Mouse (Mus musculus): ENCODE data around the gene Fryl. TPM values are rescaled to one million over a fixed set of nuclear protein-coding genes. Genes with fewer than 3 reads are reported as not detected.

The Fryl gene
- total RNA-seq, 2 experiments from 2014 or later = 38.4 to 49.1 TPM

DNA sequence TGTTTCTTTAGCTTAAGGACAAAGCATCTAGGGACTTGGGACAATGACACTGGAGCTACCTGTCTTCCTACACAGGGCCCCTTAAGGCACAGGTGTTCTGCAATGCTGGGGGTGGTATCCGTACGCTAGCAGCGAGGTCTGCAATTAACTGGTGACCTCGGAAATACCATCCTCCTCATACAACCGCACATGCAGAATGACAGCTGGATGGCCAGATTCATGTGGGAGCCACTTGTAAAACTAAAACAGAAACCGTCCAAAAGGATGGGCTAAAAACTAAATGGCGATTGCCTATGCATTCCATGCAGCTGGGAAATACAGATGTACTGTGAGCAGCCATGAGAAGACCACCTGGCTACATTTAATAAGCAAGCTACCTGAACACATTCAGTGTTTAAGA is 34.6 kb downstream of the Fryl start:
- DNase-seq = no peak

DNA sequence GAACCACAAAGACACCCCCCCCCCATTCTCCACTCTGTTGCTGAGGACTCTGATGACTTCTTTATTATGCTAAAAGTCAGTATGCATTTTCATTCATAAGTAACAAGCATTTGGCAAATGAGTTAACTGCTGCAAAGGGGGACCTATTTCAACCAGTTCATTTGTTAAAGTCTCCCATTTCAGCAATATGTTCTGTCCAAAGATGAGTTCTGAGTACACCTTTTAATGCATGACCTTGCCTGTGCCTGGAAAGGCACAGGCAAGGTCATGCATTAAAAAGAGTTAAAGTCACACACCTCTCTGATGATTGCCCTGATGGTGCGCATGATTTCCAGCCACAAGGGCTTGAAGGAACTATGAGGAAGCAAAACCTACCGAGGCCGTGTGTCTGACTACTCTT is 36.7 kb downstream of the Fryl start:
- no peak for DNase-seq

DNA sequence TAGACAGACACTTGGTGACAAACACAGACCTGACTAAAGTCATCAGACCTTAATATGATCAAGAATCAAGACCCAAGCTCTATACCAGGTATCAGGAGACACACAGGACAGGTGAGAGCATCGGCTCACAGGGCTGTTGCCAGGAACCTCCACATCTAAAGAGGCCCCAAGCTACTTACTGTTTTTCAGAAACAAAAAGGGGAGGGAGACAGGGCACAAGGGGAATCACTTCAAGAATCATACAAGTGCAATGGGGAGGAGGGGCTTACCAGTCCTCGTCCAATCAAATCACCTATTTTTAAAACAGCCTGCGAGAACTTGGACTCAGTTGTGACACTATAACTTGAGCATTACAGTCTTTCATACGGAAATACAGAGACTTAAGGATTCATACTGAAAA is 38.4 kb downstream of the Fryl start:
- DNase-seq = no peak

DNA sequence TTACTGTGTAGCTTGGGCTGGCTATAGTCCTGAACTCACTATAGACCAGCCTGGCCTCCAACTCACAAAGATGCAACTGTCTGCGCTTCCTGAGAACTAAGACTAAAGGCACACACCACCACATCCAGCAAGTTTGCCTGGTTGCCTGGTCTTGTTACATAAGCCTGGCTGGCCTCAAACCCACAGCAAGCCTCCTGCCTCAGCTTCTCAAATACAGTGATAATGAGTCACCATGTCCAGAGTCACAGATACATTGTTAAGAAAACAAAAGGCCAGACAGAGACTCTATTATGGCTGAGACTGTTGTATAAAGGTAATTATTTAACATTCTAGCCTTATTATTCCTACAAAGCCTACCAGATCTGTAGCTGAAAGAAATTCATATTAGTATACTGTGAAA is 39.3 kb downstream of the Fryl start:
- DNase-seq = no peak

DNA sequence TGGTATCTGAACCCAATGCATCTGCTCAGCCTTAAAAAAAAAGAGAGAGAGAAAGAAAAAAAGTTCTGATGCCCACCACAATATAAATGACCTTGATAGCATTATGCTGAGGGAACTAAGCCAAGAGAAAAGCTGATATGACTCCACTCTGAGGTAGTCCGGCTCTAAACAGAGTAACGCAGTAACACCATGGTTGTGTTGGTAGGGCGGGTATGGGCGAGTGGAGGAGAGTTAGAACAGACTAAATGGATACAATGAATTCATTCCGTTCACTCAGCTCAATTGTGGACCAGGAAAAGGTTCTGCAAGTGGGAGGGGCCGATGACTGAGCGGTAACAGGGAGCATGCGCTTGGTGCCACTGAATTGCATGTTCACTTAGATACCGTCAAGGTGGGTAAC is 40.4 kb downstream of the Fryl start:
- DNase-seq = no peak

DNA sequence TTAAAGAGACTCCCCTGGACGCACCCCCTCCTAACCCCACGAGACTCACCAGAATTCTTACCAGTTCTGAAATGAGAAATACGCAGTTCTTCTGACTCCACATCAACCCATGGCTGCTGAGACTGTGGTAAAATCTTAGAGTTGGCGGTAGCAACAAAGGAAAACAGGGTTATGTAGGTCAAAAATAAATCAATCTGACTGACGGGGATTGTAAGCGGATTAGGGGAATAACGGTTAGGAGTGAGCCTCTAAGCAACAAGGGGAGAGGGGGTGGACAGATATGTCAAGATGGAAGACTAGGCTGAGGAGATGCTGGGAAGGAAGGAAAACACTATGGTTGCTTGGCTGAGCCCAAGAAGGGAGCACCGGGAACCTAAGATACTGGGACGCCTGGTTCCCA is 44.0 kb downstream of the Fryl start:
- DNase-seq = no peak

DNA sequence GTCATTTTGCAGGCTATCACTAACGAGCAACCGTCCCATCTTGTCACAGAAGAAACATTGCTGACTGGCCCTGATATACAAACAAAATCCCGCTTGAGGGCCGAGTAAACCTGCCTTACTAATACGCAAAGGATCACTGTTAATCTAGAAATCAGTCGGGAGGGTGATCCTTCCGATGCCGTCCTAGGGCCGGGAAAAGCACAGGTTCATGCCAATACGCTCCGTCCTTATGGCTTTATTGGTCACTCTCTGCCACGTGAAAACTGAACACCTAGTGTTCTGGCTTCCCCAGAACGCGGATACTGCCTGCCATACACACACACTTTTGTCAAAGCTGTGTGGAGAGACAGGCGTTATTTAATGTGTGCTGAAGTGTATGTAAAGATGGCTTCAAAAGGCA is 44.5 kb downstream of the Fryl start:
- DNase-seq = no peak

DNA sequence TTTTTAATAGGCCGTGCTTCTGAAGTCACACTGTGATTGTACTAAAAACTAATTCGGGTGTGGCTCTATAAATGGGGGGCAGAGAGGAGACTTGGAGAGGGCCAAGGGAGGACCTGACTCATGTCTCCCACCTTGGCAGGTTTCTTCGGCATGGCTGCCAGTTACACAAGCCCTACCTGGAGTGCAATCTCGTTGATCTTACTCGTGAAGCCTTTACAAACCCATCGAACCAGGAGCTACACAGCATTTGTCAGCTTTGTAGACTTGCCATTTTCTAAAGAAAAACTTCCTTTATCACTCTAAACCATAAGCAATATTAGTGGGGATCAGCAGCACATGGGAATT is 45.5 kb downstream of the Fryl start:
- DNase-seq = no peak

DNA sequence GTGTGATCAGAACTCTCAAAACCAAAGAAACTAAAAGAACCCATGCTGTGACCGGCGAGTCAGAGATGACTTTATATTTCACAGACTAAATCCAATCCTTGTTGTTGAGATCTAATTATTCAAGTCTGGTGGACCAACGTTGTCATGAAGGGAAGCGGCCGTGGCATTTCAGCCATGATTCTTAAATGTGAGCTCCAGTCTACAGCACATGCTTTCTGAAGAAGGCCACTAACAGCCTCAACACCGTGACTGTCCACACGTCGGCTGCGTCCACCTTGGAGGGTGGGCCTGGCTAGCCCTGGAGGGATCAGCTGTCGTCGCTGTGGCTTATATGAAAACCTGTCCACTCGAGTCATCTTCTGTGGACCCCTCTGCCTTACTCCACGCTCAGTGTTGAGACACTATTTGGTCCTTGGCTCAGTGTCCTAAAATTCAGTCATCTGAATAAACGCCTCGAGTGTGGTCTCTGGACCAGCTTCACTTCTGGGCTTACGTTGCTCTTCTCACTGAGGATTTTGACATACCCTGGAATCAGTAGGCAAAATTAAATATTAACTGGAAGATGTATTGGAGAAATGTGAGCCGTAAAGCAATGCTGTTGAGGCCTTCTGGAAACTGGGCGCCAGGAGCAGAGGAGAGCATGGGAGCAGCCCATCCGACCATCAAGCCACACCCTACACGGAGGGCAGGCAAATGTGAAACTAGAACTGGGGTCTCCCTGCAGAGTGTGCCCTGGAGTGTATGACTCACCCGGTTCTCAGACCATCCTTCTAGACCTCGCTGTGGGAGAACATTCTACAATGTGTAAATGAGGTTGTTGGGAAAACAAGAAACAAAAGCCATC is 46.1 kb downstream of the Fryl start:
- DNase-seq = no peak

DNA sequence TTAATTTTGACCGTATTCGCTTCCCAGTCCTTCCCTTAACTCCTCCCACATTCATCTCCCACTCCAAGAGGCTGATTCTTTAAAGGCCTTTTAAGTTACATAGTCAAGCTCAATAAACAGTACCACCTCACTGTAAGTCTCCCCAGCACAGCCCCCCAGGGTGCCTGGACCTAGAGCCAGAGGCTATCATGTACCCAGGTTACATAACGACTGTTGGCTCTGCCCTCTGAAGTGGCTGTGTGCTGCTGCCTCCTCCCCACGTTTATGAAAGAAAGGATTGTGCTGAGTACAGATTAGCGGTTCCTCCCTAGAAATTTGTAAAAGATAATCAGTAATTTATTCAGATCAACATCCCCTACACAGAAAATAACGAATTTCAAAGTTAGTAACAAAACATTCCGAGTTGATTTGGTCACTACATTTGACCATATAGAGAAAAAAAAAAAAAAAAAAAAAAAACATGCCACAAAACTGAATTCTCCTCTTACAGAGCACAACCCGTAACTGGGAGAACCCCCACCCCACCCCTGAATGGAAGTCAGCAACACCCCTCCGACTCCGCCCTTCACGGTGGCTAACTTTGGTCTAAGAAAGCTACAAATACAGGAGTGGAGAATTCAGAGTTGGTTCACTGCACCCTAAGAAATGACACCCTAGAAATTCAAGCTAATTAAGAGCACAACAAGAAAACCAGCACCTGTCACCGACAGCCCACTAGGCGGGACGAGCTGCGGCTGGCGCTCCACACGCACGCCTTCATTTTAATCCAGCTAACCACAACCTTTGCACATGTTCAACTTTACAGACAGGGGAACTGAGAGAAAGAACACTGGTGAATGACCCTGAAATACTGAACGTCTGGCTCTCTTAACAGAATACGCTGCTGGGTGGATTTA is 47.0 kb downstream of the Fryl start:
- DNase-seq = no peak

DNA sequence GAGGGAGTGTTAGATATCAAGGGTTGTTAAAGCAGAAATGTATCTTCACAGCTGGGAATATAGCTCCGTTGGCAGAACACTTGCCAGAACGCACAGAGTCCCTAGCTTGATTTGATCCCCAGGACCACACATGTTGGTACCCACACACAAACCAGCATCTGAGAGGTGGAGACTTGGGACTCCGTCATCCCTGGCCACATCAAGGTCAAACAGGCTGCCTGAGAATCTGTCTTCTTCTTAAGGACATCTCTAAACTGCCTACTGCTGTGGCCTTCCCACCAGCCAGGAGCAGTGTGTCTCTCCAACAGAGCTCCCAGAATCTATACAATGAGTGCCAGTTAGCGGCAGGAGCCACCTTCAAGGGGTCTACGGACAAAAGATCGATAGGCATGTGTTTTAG is 47.8 kb downstream of the Fryl start:
- DNase-seq = no peak

DNA sequence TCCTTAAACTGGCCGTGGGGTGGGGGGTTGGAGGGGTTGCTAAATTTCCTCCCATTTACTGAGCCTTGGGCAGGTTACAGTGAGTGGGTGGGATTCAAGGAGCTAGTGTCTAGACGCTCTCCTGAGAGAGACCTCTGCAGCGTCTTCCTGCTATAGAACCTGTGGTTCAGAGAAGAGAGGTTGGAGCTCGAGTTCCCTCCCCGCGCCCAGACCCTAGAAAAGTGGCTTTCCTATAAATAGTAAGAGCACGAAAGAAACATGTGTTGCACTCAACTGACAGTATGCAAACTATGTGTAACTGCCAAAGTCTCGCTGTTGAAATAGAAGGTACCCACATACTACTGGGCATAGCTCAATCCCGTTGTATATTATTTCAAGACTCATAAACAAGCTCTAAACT is 49.7 kb downstream of the Fryl start:
- no peak for DNase-seq

DNA sequence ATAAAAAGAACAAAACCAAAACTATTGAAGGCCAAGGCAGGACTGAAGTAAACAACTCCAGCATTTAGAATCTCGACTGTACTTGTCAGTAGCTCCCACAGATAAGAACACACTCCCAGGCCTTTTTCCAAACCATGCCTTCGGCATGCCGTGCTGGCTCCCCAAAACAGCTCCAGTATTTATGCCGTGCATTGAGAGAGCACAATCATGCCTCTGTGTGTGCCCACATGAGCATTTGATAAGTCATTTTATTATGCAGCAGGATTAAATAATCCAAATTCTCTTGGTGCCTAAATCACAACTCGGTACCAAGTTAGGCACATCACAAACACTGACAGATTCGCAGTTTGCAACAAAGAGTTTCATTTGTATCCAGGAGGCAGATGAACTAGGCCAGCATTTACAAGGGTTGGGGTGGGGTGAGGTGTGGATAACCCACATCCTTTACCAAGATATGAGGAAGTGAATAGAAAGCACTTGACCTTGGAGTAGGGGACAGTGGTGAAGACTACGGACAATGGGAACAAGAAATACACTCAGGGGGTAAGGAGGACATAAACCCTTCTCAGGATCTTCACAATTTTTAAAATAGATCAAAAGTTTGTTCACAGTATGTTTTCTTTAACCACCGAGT is 50.3 kb downstream of the Fryl start:
- no peak for DNase-seq

DNA sequence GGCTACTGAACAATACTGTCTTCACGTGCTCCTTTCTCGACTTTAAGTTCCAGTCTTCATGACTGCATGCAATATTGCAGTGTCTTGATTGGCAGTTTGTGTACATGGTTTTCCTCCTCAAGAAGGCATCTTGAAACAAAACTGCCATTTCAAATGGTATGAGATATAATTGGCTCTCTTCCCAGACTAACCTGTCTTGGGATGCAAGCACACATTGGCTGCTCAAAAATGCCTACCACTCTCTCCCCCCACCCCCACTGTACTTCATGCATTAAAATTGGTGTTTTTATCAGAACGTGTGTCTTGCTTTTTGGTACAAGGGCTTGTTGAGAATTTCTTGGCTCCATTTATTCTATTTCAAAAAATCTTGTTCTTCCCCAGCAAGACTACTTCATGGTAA is 51.4 kb downstream of the Fryl start:
- DNase-seq = no peak

DNA sequence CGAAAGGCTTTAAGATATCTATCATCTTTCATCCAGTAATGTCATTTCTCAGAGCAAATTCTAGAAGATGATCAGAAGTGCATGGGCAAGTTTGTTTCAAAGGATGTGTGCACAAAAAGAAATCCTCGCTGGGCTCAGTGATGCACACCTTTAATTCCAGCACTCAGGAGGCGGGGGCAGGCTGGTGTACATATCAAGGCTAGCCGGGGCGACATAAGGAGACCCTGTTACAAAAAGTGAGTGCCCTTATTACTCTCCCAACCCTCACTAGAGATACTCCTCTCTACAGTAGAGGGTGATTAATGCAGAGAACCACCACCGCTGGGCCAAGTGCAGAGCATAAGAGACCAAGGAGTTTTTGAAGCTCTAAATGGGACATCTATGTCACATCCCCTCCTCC is 53.9 kb downstream of the Fryl start:
- no peak for DNase-seq

DNA sequence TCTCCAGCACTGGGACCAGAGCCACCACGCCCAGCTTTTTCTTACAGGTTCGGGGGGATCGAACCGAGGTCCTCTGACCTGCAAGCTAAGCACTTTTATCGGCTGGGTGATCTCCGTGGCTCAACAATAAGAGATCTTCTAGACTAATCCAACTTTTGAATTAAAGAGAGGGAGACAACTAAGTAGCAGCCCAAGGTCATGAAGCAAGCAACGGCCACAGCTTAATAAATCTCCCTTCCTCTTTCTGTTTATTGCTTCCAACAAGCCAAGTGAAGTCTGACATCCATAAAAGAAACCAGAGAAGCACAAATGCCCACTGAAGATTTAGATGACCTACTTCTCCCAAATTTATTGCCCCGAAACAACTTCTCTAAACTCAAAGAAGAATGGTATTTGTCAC is 54.3 kb downstream of the Fryl start:
- no peak for DNase-seq

DNA sequence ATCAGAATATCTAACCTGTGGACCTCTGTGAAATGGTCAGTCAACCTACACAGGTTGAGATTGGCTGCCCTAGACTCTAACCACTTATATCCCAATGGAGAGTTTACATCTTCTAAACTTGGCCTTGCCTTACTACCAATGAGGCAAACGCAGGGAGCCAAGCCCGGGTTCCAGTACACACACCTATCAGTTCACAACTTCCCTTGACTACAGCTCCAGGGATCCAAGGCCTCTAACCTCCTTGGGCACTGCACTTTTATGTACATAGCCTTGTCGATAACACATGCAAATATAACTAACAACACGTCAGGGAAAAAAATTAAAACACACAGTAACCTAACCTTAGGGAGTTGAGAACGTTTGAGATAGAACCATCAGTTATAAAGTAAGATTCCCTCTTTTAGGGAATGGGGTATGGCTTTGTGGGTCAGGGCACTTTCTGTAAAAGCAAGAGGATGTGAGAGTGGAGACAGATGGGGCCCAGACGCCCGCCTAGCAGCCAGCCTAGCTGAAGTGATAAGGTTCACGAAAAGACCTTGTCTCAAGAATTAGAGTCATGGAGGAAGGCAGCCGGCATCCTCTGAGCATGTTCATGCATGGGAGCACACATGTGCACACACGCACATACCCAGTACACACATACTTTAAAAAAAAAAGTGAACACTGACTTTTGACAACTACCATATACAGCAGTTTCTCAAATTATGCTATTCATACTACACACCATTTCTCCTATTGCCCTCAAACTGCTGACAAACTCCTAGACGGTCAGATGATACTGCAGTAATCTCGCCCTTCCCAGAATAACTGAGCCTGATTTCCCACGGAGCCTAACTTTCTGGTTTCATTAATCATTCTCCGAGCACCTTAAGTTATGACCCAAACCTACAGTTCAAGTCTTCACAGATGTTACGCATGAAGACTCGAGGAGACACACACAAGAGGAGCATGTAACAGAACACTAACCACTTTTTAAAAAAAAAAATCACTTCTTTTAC is 55.7 kb downstream of the Fryl start:
- DNase-seq = no peak

DNA sequence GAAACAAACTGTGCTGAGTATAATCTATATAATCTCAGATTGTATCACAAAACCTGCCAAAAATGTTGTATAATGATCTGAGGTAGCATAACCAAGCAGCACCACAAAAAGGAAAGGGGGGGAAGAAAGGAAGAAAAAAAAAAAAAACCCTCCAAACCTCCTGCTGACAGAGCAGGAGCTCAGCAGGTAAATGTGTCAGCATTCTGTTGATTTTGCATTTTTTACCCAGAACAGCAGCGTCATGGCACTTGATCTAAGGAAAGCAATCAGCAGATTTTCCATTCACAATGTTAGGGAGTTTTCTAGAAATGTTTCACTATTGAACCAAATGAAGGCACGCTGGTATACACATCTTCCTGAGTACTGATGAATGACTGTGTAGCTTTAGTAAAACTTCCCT is 56.8 kb downstream of the Fryl start:
- no peak for DNase-seq

DNA sequence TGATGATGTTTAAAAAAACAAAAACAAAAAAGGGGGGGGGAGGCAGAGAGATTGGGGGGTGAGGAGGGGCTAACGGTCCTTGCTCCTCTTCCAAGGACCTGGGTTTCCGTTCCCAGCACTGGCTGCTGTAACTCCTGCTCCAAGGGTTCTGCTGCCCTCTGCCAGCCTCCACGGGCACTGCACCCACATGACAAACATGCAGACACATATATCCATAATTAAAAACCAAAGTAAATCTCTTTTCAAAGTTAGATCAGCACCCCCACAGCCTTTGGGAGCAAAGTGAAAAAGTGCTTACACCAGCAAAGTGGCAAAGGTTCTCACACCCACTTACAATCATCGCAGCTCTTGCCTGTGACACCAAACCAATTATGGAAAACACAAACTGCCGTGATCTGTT is 57.7 kb downstream of the Fryl start:
- no peak for DNase-seq

DNA sequence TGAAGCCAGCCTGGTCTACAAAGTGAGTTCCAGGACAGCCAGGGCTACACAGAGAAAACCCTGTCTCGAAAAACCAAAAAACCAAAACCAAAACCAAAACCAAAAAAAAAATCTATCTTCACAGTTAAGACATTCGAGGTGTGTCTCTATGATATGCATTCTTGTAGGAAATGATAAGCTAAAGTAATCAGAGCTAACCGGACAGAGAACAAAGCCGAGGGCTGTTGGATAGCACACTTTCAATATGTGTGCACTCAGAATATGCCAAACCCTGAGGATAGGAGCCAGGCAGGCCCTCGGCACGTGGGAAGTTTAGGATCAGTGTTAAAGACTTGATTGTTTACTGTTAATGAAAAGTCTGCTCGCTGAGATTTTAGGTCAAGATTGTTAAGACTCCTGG is 58.6 kb downstream of the Fryl start:
- DNase-seq = no peak

DNA sequence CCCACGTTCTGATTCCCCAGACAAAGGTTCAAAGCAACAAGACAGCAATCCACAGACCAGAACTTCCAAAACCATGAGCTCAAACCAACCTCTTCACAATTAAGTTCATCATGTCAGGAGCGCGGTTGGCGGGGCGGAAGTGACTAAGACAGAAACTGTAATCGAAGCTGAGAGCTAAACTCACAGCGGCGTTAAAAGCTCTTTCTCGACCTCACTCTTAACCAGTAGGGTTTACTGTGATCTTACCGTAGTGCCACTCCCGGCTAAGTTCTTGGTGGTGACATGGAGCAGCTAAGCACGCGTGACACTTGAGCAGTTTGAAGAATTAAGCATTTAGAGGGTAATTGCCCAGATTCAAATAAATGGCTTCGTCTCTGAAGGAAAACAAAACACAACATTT is 61.7 kb downstream of the Fryl start:
- DNase-seq = no peak

DNA sequence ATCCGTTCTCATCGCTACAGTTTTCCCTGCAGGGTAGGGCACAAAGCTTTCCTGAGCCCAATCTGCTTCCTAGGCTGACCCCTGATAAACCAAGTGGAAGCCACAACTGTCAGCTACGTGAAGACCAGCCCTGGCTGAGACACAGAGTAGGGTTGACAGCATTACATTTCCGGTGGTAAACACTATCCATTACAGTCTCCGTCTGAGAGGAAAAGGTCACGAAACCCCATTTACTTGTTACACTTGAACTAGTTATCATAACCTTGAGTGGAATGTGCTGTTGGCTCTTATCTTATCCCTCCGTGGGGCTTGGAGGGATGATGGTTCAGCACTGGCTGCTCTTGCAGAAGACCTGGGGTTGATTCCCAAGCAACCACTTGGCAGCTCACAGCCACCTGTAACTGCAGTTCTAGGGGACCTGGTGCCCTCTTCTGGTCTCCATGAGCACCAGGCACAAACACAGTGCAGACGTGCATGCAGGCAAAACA is 62.3 kb downstream of the Fryl start:
- DNase-seq = no peak

Measured in adrenal gland, postnatal 10 days (tissue).